Mouse (Mus musculus) cerebellum, adult 2 months (tissue): ENCODE results near the gene Gm1043.

Source experiments
- CTCF ChIP-seq: fragments of 200-500 bp; IDR thresholded peaks from 2 replicates; pipeline ENCODE4 v1.5.1; 2011; ENCODE audit warnings: low read depth, mild to moderate bottlenecking, control low read depth, low read length, moderate library complexity, borderline replicate concordance; ENCODE audit not compliant: insufficient read depth
- POLR2A ChIP-seq: fragments of 200-500 bp; IDR thresholded peaks from 2 replicates; pipeline ENCODE4 v1.6.1; 2011; ENCODE audit warnings: low read length, control low read depth, borderline replicate concordance; ENCODE audit not compliant: insufficient read depth

- TF ChIP-seq CTCF (no peak), POLR2A (no peak)
Observed at GRCm38 (mm10) chr5:37141745-37142144, 56.6 kb downstream of the Gm1043 start.
